Mouse (Mus musculus) spleen, embryonic (tissue): ENCODE measurements around the gene Rtn4rl2.

Experiments
- CTCF ChIA-PET: fragments of 350-600 bp; sonication (Branson Sonifier 250); formaldehyde crosslinking; loops from one replicate; lab custom pipeline; 2022; lab: Charles Lee

Rtn4rl2 gene

GRCm38 (mm10) chr2:84885084-84886055 lies 1.1 kb downstream of the Rtn4rl2 start:
- CTCF ChIA-PET = interaction anchor here (0.6 to 0.7 kb wide), 3 partner anchors 15 to 205 kb away, joined by 3 read pairs; no protein-coding TSS in a partner anchor

- CTCF ChIA-PET = no interaction called here
Observed at GRCm38 (mm10) chr2:84884611-84885010, 1.9 kb downstream of the Rtn4rl2 start.

- CTCF ChIA-PET = interaction anchor here (0.6 kb wide), 1 partner anchor 19 kb away, joined by 6 read pairs; no protein-coding TSS in a partner anchor
Observed at GRCm38 (mm10) chr2:84883942-84884341, 2.6 kb downstream of the Rtn4rl2 start.

- CTCF ChIA-PET = interaction anchor here (0.6 kb wide), 2 partner anchors 19 to 260 kb away, joined by 3 to 6 read pairs; no protein-coding TSS in a partner anchor
Observed at GRCm38 (mm10) chr2:84883530-84883929, 3.0 kb downstream of the Rtn4rl2 start.

- CTCF ChIA-PET = interaction anchor here (0.6 kb wide), 2 partner anchors 19 to 260 kb away, joined by 3 to 6 read pairs; no protein-coding TSS in a partner anchor
Observed at GRCm38 (mm10) chr2:84883084-84883483, 3.4 kb downstream of the Rtn4rl2 start.

- CTCF ChIA-PET = no interaction called here
Observed at GRCm38 (mm10) chr2:84882606-84883005, 3.9 kb downstream of the Rtn4rl2 start.

- CTCF ChIA-PET = no interaction called here
Observed at GRCm38 (mm10) chr2:84880590-84880989, 5.9 kb downstream of the Rtn4rl2 start.

GRCm38 (mm10) chr2:84875842-84876241 lies 10.7 kb downstream of the Rtn4rl2 start:
- CTCF ChIA-PET = interaction anchor here (0.5 kb wide), 1 partner anchor 19 kb away, joined by 3 read pairs; no protein-coding TSS in a partner anchor

- CTCF ChIA-PET = interaction anchor here (0.6 kb wide), 1 partner anchor 40 kb away, joined by 3 read pairs; no protein-coding TSS in a partner anchor
Observed at GRCm38 (mm10) chr2:84872105-84872716, 14.3 kb downstream of the Rtn4rl2 start.

GRCm38 (mm10) chr2:84870623-84871160 lies 15.8 kb downstream of the Rtn4rl2 start:
- CTCF ChIA-PET = interaction anchor here (0.6 to 0.7 kb wide), 3 partner anchors 15 to 155 kb away, joined by 3 read pairs; no protein-coding TSS in a partner anchor

- CTCF ChIA-PET = interaction anchor here (0.7 to 1.3 kb wide), 3 partner anchors 13 to 169 kb away, joined by 3 to 12 read pairs (median 3); no protein-coding TSS in a partner anchor
Observed at GRCm38 (mm10) chr2:84868977-84869376, 17.5 kb downstream of the Rtn4rl2 start.

- CTCF ChIA-PET = interaction anchor here (0.9 to 1.3 kb wide), 2 partner anchors 13 to 21 kb away, joined by 3 to 12 read pairs; no protein-coding TSS in a partner anchor
Observed at GRCm38 (mm10) chr2:84868521-84868943, 18.0 kb downstream of the Rtn4rl2 start.

- CTCF ChIA-PET = interaction anchor here (0.6 to 1.1 kb wide), 3 partner anchors 15 to 39 kb away, joined by 3 to 4 read pairs (median 4); partner anchors contain the start of genes Slc43a1 and Timm10
Observed at GRCm38 (mm10) chr2:84865616-84866571, 20.6 kb downstream of the Rtn4rl2 start.

- CTCF ChIA-PET = no interaction called here
Observed at GRCm38 (mm10) chr2:84862231-84862630, 24.3 kb downstream of the Rtn4rl2 start.

GRCm38 (mm10) chr2:84861430-84861829 lies 25.1 kb downstream of the Rtn4rl2 start:
- CTCF ChIA-PET = no interaction called here

- CTCF ChIA-PET = no interaction called here
Observed at GRCm38 (mm10) chr2:84859991-84860780, 26.3 kb downstream of the Rtn4rl2 start.

GRCm38 (mm10) chr2:84858551-84858950 lies 28.0 kb downstream of the Rtn4rl2 start:
- CTCF ChIA-PET = interaction anchor here (0.5 kb wide), 1 partner anchor 59 kb away, joined by 13 read pairs; no protein-coding TSS in a partner anchor

- CTCF ChIA-PET = interaction anchor here (0.6 to 2.2 kb wide), 6 partner anchors 12 to 34 kb away, joined by 3 to 18 read pairs (median 4); no protein-coding TSS in a partner anchor
Observed at GRCm38 (mm10) chr2:84855732-84856131, 30.8 kb downstream of the Rtn4rl2 start.
